Mouse (Mus musculus): ENCODE results near the gene Ppp1r21. TPM values are rescaled to one million over a fixed set of nuclear protein-coding genes. Genes with fewer than 3 reads are reported as not detected.
A peak's percentile ranks its signal among the peaks of the same experiment; 100 is the strongest.

Gene Ppp1r21
- polyA plus RNA-seq, 1 experiment from 2014 or later: 12.4 TPM

DNA sequence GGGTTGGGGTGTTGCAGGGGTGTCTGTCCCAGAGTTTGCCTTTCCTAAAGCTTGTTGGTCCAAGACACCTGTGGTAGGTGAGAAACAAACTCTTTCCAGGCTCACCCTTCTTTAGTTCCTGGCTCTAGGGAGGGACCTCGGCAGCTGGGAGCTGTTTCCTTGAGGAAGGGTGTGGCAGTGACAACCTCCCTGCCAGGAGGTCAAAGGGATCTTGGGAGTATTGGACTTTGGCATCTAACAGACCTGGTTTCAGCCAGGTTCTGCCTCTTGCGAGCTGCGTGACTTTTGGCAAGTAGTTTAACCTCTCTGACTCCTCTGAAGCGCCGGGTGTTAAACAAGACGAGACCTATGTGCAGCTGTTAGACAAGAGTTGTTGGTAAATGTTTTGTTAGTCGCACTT is 97.2 kb downstream of the Ppp1r21 start:
- peak overlapping the region; percentile 53 for H3K4me2 ChIP-seq
- peak overlapping the region; percentile 95 for H3K27ac ChIP-seq (ENCODE audit: poor library complexity, severe bottlenecking)
- ATAC-seq (ENCODE audit: insufficient number of reproducible peaks, low FRiP score): no peak
- H3K9ac ChIP-seq: no peak overlapping the region
- H3K4me1 ChIP-seq (replicated peaks): peaks cover 62% of the 10 kb centered on the region
- H3K4me3 ChIP-seq: peak overlapping the region; percentile 33
- 64% methylated on average over 7 of the region's 7 CpGs for WGBS
- H3K36me3 ChIP-seq: peaks cover 10% of the 10 kb centered on the region
- peaks cover 2% of the 10 kb centered on the region; the same call in 1 of the 2 replicates for H3K9me3 ChIP-seq (replicated peaks)
- H3K27me3 ChIP-seq (replicated peaks): no peaks in the 10 kb centered on the region

DNA sequence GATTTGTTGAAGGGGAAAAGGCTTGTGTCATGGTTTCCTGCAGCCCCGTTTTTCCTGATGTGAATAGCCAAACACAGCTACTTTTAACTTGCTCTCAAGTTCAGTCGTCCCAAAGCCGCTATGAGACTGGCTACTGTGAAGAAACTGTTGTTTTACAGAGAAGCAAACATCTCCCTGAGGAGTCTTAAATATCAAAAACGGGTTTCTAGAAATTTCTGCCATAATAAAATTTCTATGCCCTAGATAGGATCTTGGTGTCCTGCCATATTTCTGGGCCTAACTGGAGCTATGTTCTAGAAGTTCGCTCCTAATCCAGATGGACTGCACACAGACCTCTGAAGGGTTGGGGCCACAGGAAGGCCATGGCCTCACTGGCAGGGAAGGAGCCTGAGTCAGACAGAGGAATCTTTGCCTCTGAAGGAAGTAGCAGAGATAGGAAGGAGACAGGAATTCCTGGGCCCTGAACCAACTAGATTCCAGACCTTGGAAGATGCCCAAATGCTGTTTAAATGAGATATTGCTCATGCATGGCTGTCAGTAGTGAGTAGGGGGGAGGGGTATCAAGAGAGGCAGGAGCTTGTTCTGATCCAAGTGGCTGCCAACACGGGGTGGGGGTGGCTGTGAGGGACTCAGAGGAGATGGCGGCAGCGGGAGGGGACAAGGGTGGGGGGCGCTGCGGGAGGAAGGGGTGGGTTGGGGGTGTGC is 98.9 kb downstream of the Ppp1r21 start:
- Histone ChIP-seq H3K4me2 (peak overlapping the region; percentile 58), H3K4me1 (replicated peaks) (peaks cover 66% of the 10 kb centered on the region), H3K27me3 (replicated peaks) (no peaks in the 10 kb centered on the region), H3K36me3 (peaks cover 7% of the 10 kb centered on the region), H3K27ac (ENCODE audit: poor library complexity, severe bottlenecking) (peak overlapping the region; percentile 95), H3K4me3 (peak overlapping the region; percentile 11; the same call in 1 of the 2 replicates), H3K9me3 (replicated peaks) (no peaks in the 10 kb centered on the region), H3K9ac (0 out of 2 replicates have a peak overlapping the region, but pooled peaks have one; percentile 1)
- WGBS: 23% methylated on average over 10 of the region's 10 CpGs
- peak; percentile 77 for ATAC-seq (ENCODE audit: insufficient number of reproducible peaks, low FRiP score)

DNA sequence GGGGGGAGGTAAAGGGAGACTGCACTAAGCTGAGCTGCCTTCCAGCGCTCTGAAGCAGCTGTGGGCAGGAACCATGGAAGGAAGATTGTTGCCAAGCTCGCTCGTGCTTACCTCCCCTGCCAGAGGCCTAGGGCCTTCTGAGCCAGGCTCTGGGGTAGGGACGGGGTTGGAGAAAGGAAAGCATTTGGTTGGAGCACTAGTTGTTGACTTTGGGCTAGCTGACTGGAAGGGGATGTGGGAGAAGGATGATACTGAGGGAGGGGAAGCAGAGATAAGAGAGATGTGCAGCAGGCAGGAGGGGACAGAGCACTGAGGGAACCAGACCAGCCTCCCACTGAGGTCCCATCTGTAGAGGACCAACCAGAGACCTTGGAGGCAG is 99.5 kb downstream of the Ppp1r21 start:
- peaks cover 66% of the 10 kb centered on the region for H3K4me1 ChIP-seq (replicated peaks)
- 16% methylated on average over 4 of the region's 4 CpGs for WGBS
- peaks cover 5% of the 10 kb centered on the region for H3K36me3 ChIP-seq
- H3K4me2 ChIP-seq: peak overlapping the region; percentile 58
- peak overlapping the region; percentile 11; the same call in 1 of the 2 replicates for H3K4me3 ChIP-seq
- H3K9ac ChIP-seq: 0 out of 2 replicates have a peak overlapping the region, but pooled peaks have one; percentile 1
- ATAC-seq (ENCODE audit: insufficient number of reproducible peaks, low FRiP score): peak; percentile 76
- H3K27ac ChIP-seq (ENCODE audit: poor library complexity, severe bottlenecking): peak overlapping the region; percentile 95
- H3K9me3 ChIP-seq (replicated peaks): no peaks in the 10 kb centered on the region
- H3K27me3 ChIP-seq (replicated peaks): no peaks in the 10 kb centered on the region

DNA sequence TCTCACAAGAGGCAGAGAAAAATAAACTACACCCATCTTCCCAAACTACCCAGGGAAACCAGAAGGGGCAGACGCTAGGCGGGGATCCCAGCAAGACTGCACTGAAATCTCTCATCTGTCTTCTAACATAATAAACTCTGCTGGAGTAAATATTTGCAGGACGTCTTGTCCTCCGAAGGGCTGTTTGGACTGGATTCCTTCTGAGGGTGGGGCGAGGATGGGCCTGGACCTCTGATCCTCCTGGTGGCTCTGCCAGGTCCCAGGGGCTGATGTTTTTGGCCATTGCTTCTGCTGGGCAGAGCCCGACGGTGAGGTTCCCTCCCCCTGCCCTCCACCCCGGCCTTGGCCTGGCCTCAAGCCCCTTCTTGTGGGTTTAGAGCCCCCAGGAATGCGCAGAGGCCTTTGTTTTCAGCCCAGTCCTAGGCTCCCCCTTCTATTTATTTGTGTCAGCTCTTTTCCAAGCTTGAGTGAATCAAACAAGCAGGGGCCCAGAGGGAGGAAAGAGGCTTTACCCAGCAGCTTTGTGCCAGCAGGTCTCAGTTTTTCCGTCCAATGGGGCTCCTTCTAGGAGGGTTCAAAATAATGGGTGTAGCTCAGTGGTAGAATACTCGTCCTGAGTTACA is 100.1 kb downstream of the Ppp1r21 start:
- H3K27ac ChIP-seq (ENCODE audit: poor library complexity, severe bottlenecking): peak overlapping the region; percentile 95
- no peaks in the 10 kb centered on the region for H3K27me3 ChIP-seq (replicated peaks)
- H3K4me2 ChIP-seq: peak overlapping the region; percentile 58
- H3K9ac ChIP-seq: peak overlapping the region; percentile 64
- H3K4me1 ChIP-seq (replicated peaks): peaks cover 63% of the 10 kb centered on the region
- peaks cover 7% of the 10 kb centered on the region for H3K36me3 ChIP-seq
- H3K9me3 ChIP-seq (replicated peaks): no peaks in the 10 kb centered on the region
- ATAC-seq (ENCODE audit: insufficient number of reproducible peaks, low FRiP score): 0 out of 2 replicates have a peak, but pooled peaks have one; percentile 4
- WGBS: 29% methylated on average over 11 of the region's 11 CpGs
- peak overlapping the region; percentile 10; the same call in 1 of the 2 replicates for H3K4me3 ChIP-seq

DNA sequence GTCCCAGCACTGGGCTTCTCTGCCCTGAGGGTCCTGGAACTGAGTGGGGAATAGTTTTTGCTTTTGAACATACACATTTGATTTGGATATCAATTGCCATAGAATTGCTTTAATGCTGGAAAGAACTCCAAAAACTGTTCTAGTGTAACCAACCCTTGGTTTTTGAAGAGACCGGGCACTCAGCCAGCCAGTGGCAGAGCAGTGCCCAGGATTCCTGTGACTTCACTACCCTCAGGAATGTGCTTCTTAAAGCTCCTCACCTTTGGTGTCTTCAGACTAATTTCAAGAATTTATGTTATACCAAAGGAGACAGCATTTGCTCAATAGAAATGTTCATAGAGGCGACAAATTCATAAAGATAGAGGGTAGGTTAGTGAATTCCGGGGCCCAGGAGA is 100.6 kb downstream of the Ppp1r21 start:
- Histone ChIP-seq H3K4me3 (no peak overlapping the region), H3K9ac (peak overlapping the region; percentile 64), H3K27ac (ENCODE audit: poor library complexity, severe bottlenecking) (peak overlapping the region; percentile 95), H3K4me1 (replicated peaks) (peaks cover 57% of the 10 kb centered on the region), H3K27me3 (replicated peaks) (no peaks in the 10 kb centered on the region), H3K4me2 (peak overlapping the region; percentile 58), H3K9me3 (replicated peaks) (no peaks in the 10 kb centered on the region), H3K36me3 (peaks cover 12% of the 10 kb centered on the region)
- WGBS: 70% methylated on average over 3 of the region's 3 CpGs
- no peak for ATAC-seq (ENCODE audit: insufficient number of reproducible peaks, low FRiP score)

DNA sequence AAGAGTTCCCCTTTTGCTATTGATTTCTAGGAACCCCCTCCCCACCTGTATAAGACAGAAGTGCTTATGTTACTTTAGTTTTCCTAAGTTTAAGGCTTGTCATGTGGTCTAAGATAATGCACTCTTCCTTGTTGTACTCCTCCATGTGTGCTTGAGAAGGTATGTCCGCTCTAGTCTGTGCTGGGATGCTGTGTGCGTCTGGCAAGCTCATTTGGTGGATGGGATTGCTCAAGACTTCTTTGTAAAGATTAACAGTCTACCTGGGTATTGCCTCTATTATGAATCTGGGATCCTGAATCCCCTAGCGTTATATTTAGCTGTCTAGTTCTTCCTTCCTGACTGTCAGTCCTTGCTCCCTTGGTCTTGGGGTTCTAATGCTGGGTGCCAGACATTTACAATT is 102.7 kb downstream of the Ppp1r21 start:
- Histone ChIP-seq H3K27ac (ENCODE audit: poor library complexity, severe bottlenecking) (no peak overlapping the region), H3K4me2 (no peak overlapping the region), H3K9ac (no peak overlapping the region), H3K36me3 (peaks cover 27% of the 10 kb centered on the region), H3K27me3 (replicated peaks) (no peaks in the 10 kb centered on the region), H3K9me3 (replicated peaks) (no peaks in the 10 kb centered on the region), H3K4me1 (replicated peaks) (peaks cover 39% of the 10 kb centered on the region), H3K4me3 (no peak overlapping the region)
- 81% methylated on average over 3 of the region's 3 CpGs for WGBS
- ATAC-seq (ENCODE audit: insufficient number of reproducible peaks, low FRiP score): no peak

DNA sequence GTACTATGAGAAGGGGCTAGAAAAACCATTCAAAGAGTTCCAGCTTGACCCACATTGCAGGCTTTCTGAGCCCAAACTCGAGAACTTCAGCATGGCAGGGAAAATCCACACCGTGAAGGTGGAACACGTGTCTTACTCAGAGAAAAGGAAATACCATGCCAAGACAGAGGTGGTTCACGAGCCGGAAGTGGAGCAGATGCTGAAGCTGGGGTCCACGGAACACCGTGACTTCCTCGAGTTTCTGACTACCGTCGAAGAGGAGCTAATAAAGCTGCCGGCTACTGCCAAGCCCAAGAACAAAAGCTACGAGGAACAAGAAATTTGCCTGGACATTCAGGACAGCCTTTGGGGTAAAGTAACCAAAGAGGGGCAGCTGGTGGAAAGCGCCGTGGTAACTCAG is 106.2 kb downstream of the Ppp1r21 start:
- Histone ChIP-seq H3K9me3 (replicated peaks) (no peaks in the 10 kb centered on the region), H3K4me3 (no peak overlapping the region), H3K4me1 (replicated peaks) (peaks cover 13% of the 10 kb centered on the region), H3K27me3 (replicated peaks) (no peaks in the 10 kb centered on the region), H3K9ac (no peak overlapping the region), H3K36me3 (peaks cover 30% of the 10 kb centered on the region), H3K4me2 (no peak overlapping the region), H3K27ac (ENCODE audit: poor library complexity, severe bottlenecking) (no peak overlapping the region)
- 79% methylated on average over 14 of the region's 14 CpGs for WGBS
- ATAC-seq (ENCODE audit: insufficient number of reproducible peaks, low FRiP score): no peak

DNA sequence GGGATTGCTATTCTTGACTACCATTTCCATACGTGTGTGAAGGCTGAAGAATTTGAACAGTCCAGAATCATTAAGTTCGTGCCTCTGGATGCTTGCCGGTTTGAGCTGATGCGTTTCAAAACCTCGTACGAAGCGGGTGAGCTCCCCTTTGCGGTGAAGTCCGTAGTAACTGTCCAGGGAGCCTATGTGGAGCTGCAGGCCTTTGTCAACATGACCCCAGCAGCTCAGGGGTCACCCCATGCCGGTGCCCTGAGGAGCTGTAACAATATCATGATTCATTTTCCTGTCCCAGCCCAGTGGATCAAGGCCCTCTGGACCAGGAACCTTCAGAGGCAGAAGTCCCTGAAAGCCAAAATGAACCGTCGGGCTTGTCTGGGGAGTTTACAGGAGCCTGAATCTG is 106.7 kb downstream of the Ppp1r21 start:
- peaks cover 30% of the 10 kb centered on the region for H3K36me3 ChIP-seq
- no peak overlapping the region for H3K4me2 ChIP-seq
- no peak overlapping the region for H3K9ac ChIP-seq
- ATAC-seq (ENCODE audit: insufficient number of reproducible peaks, low FRiP score): no peak
- no peak overlapping the region for H3K27ac ChIP-seq (ENCODE audit: poor library complexity, severe bottlenecking)
- no peaks in the 10 kb centered on the region for H3K27me3 ChIP-seq (replicated peaks)
- no peaks in the 10 kb centered on the region for H3K9me3 ChIP-seq (replicated peaks)
- 61% methylated on average over 12 of the region's 12 CpGs for WGBS
- H3K4me3 ChIP-seq: no peak overlapping the region
- H3K4me1 ChIP-seq (replicated peaks): peaks cover 13% of the 10 kb centered on the region

Other genes starting within 250 kb of the Ppp1r21 start
- gene Foxn2, start 89.4 kb upstream of the Ppp1r21 start, polyA plus RNA-seq (2016; fragmentation: Nextera tagmentation; extraction: Ambion mirVana): 12.2 and 12.4 TPM in 2 replicates
- gene Ston1, start 67.6 kb downstream of the Ppp1r21 start, polyA plus RNA-seq (2016; fragmentation: Nextera tagmentation; extraction: Ambion mirVana): 5.4 and 8.4 TPM in 2 replicates
- 0.17 and 0.20 TPM in 2 replicates for gene Gtf2a1l, start 138.5 kb downstream of the Ppp1r21 start, polyA plus RNA-seq (2016; fragmentation: Nextera tagmentation; extraction: Ambion mirVana)